Mouse (Mus musculus): ENCODE measurements around the gene Sprr2j-ps. TPM values are rescaled to one million over a fixed set of nuclear protein-coding genes. Genes with fewer than 3 reads are reported as not detected.

Gene Sprr2j-ps
- polyA plus RNA-seq (2014; fragmentation: Illumina TruSeq; extraction: RNeasy Lipid Tissue Mini Kit (QIAGEN cat#74804); ENCODE audit: insufficient read depth, low read depth, low replicate concordance), result not detected

GRCm38 (mm10) chr3:92417782-92418181 lies at the start of gene Sprr2j-ps:
TSS of gene Sprr2j-ps (plus strand) at chr3:92418082.

DNA sequence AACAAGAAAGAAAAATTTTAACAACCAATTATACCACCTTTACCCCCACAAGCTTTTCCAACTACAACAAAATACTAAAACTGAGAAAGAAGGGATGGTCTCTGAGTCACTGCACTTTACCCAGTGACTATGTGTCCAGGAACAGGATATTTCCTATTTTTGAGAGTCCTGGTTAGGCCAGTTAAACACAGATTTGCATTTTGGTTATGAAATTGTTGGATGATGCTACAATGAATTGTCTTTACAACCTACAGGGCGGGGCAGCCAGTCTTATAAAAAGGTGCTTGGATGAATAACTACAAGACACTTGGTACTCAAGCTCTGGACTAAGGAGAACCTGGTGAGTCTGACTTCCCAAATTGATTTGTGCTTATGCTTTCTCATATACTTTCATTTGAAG lies 32.5 kb upstream of the Sprr2j-ps start, which contains the start of gene Sprr2h:
Gene Sprr2h, plus strand, starts transcription at position 301 of the 400 bp plus-strand sequence.

GRCm38 (mm10) chr3:92407691-92408090 lies 10.2 kb upstream of the Sprr2j-ps start, which contains the start of gene Sprr2i:
TSS of gene Sprr2i (plus strand) at chr3:92407991.

GRCm38 (mm10) chr3:92429323-92429722 lies 11.4 kb downstream of the Sprr2j-ps start, which contains the start of gene Gm9774:
TSS of gene Gm9774 (minus strand) at chr3:92429423.

GRCm38 (mm10) chr3:92432282-92432681 lies 14.4 kb downstream of the Sprr2j-ps start, which contains the start of gene Sprr2k:
TSS of gene Sprr2k (plus strand) at chr3:92432582.

GRCm38 (mm10) chr3:92438689-92439088 lies 20.8 kb downstream of the Sprr2j-ps start, which contains the start of gene Sprr1b:
TSS of gene Sprr1b (minus strand) at chr3:92438789.

GRCm38 (mm10) chr3:92458620-92459019 lies 40.7 kb downstream of the Sprr2j-ps start, which contains the start of gene Sprr3:
TSS of gene Sprr3 (minus strand) at chr3:92458720.

Other genes starting within 250 kb of the Sprr2j-ps start
- not detected for gene Sprr2a1, start 202.3 kb upstream of the Sprr2j-ps start, polyA plus RNA-seq (2014; fragmentation: Illumina TruSeq; extraction: RNeasy Lipid Tissue Mini Kit (QIAGEN cat#74804); ENCODE audit: insufficient read depth, low read depth, low replicate concordance)
- gene Sprr2a2, start 202.2 kb upstream of the Sprr2j-ps start, polyA plus RNA-seq (2014; fragmentation: Illumina TruSeq; extraction: RNeasy Lipid Tissue Mini Kit (QIAGEN cat#74804); ENCODE audit: insufficient read depth, low read depth, low replicate concordance), result 0.51 TPM
- not detected for gene Sprr2a3, start 132.7 kb upstream of the Sprr2j-ps start, polyA plus RNA-seq (2014; fragmentation: Illumina TruSeq; extraction: RNeasy Lipid Tissue Mini Kit (QIAGEN cat#74804); ENCODE audit: insufficient read depth, low read depth, low replicate concordance)
- not detected for gene Sprr2b, start 101.5 kb upstream of the Sprr2j-ps start, polyA plus RNA-seq (2014; fragmentation: Illumina TruSeq; extraction: RNeasy Lipid Tissue Mini Kit (QIAGEN cat#74804); ENCODE audit: insufficient read depth, low read depth, low replicate concordance)
- not detected for gene Sprr2d, start 78.9 kb upstream of the Sprr2j-ps start, polyA plus RNA-seq (2014; fragmentation: Illumina TruSeq; extraction: RNeasy Lipid Tissue Mini Kit (QIAGEN cat#74804); ENCODE audit: insufficient read depth, low read depth, low replicate concordance)
- gene Sprr2e, start 65.9 kb upstream of the Sprr2j-ps start, polyA plus RNA-seq (2014; fragmentation: Illumina TruSeq; extraction: RNeasy Lipid Tissue Mini Kit (QIAGEN cat#74804); ENCODE audit: insufficient read depth, low read depth, low replicate concordance), result not detected
- not detected for gene Sprr2f, start 52.9 kb upstream of the Sprr2j-ps start, polyA plus RNA-seq (2014; fragmentation: Illumina TruSeq; extraction: RNeasy Lipid Tissue Mini Kit (QIAGEN cat#74804); ENCODE audit: insufficient read depth, low read depth, low replicate concordance)
- gene Sprr2h, start 32.4 kb upstream of the Sprr2j-ps start, polyA plus RNA-seq (2014; fragmentation: Illumina TruSeq; extraction: RNeasy Lipid Tissue Mini Kit (QIAGEN cat#74804); ENCODE audit: insufficient read depth, low read depth, low replicate concordance), result not detected
- gene Sprr2i, start 10.1 kb upstream of the Sprr2j-ps start, polyA plus RNA-seq (2014; fragmentation: Illumina TruSeq; extraction: RNeasy Lipid Tissue Mini Kit (QIAGEN cat#74804); ENCODE audit: insufficient read depth, low read depth, low replicate concordance), result not detected
- 3.0 TPM for gene Gm9774, start 11.3 kb downstream of the Sprr2j-ps start, polyA plus RNA-seq (2014; fragmentation: Illumina TruSeq; extraction: RNeasy Lipid Tissue Mini Kit (QIAGEN cat#74804); ENCODE audit: insufficient read depth, low read depth, low replicate concordance)
- not detected for gene Sprr2k, start 14.5 kb downstream of the Sprr2j-ps start, polyA plus RNA-seq (2014; fragmentation: Illumina TruSeq; extraction: RNeasy Lipid Tissue Mini Kit (QIAGEN cat#74804); ENCODE audit: insufficient read depth, low read depth, low replicate concordance)
- gene Sprr1b, start 20.7 kb downstream of the Sprr2j-ps start, polyA plus RNA-seq (2014; fragmentation: Illumina TruSeq; extraction: RNeasy Lipid Tissue Mini Kit (QIAGEN cat#74804); ENCODE audit: insufficient read depth, low read depth, low replicate concordance), result not detected
- not detected for gene Sprr3, start 40.6 kb downstream of the Sprr2j-ps start, polyA plus RNA-seq (2014; fragmentation: Illumina TruSeq; extraction: RNeasy Lipid Tissue Mini Kit (QIAGEN cat#74804); ENCODE audit: insufficient read depth, low read depth, low replicate concordance)
- 3.2 TPM for gene Sprr1a, start 67.8 kb downstream of the Sprr2j-ps start, polyA plus RNA-seq (2014; fragmentation: Illumina TruSeq; extraction: RNeasy Lipid Tissue Mini Kit (QIAGEN cat#74804); ENCODE audit: insufficient read depth, low read depth, low replicate concordance)
- not detected for gene Sprr4, start 82.4 kb downstream of the Sprr2j-ps start, polyA plus RNA-seq (2014; fragmentation: Illumina TruSeq; extraction: RNeasy Lipid Tissue Mini Kit (QIAGEN cat#74804); ENCODE audit: insufficient read depth, low read depth, low replicate concordance)
- not detected for gene 2310046K23Rik, start 116.4 kb downstream of the Sprr2j-ps start, polyA plus RNA-seq (2014; fragmentation: Illumina TruSeq; extraction: RNeasy Lipid Tissue Mini Kit (QIAGEN cat#74804); ENCODE audit: insufficient read depth, low read depth, low replicate concordance)
- gene Ivl, start 155.7 kb downstream of the Sprr2j-ps start, polyA plus RNA-seq (2014; fragmentation: Illumina TruSeq; extraction: RNeasy Lipid Tissue Mini Kit (QIAGEN cat#74804); ENCODE audit: insufficient read depth, low read depth, low replicate concordance), result 0.97 TPM
- not detected for gene Smcp, start 170.9 kb downstream of the Sprr2j-ps start, polyA plus RNA-seq (2014; fragmentation: Illumina TruSeq; extraction: RNeasy Lipid Tissue Mini Kit (QIAGEN cat#74804); ENCODE audit: insufficient read depth, low read depth, low replicate concordance)
- not detected for gene 2210017I01Rik, start 189.4 kb downstream of the Sprr2j-ps start, polyA plus RNA-seq (2014; fragmentation: Illumina TruSeq; extraction: RNeasy Lipid Tissue Mini Kit (QIAGEN cat#74804); ENCODE audit: insufficient read depth, low read depth, low replicate concordance)
- gene Lce6a, start 203.6 kb downstream of the Sprr2j-ps start, polyA plus RNA-seq (2014; fragmentation: Illumina TruSeq; extraction: RNeasy Lipid Tissue Mini Kit (QIAGEN cat#74804); ENCODE audit: insufficient read depth, low read depth, low replicate concordance), result not detected
- gene Lce1a1, start 230.2 kb downstream of the Sprr2j-ps start, polyA plus RNA-seq (2014; fragmentation: Illumina TruSeq; extraction: RNeasy Lipid Tissue Mini Kit (QIAGEN cat#74804); ENCODE audit: insufficient read depth, low read depth, low replicate concordance), result not detected
- not detected for gene Lce1b, start 238.8 kb downstream of the Sprr2j-ps start, polyA plus RNA-seq (2014; fragmentation: Illumina TruSeq; extraction: RNeasy Lipid Tissue Mini Kit (QIAGEN cat#74804); ENCODE audit: insufficient read depth, low read depth, low replicate concordance)